Mouse (Mus musculus) induced T-regulatory cell, adult 2 months (primary cell): ENCODE measurements around the gene Arhgef3.

Experiments
- DNase-seq: peaks from one replicate; pipeline ENCODE4 v3.0.0-alpha.2; 2012; ENCODE audit warnings: low read depth

Gene Arhgef3

DNA sequence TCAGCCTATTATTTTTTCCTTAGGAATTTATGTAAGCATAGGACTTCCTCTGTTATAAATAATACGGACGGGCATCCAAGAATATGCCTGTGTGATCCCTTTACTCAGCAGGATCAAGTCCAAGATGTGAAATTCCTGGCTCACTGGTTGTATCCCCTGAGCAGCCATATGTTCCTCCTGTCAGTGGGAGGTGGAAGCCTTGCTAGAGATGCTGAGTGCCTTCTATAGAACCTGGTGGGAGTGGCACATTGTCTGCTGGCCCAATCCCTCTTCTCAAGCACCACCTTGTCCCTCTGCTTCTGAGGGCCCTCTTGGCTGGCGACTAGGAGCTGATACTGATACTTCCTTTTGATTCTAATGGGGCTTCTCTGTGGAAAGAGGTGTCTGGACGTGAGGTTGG is 155.1 kb downstream of the Arhgef3 start:
- DNase-seq: no peak

- DNase-seq: no peak
These were observed 155.8 kb downstream of the Arhgef3 start for GRCm38 (mm10) chr14:27270466-27270865.

- no peak for DNase-seq
These were observed 156.8 kb downstream of the Arhgef3 start for GRCm38 (mm10) chr14:27271371-27272071.

- DNase-seq: no peak
These were observed 157.6 kb downstream of the Arhgef3 start for GRCm38 (mm10) chr14:27272072-27272834.

- DNase-seq: no peak
These were observed 158.1 kb downstream of the Arhgef3 start for GRCm38 (mm10) chr14:27272835-27273138.

- DNase-seq: no peak
These were observed 158.5 kb downstream of the Arhgef3 start for GRCm38 (mm10) chr14:27273169-27273568.

- DNase-seq: no peak
These were observed 162.6 kb downstream of the Arhgef3 start for GRCm38 (mm10) chr14:27277259-27277658.

DNA sequence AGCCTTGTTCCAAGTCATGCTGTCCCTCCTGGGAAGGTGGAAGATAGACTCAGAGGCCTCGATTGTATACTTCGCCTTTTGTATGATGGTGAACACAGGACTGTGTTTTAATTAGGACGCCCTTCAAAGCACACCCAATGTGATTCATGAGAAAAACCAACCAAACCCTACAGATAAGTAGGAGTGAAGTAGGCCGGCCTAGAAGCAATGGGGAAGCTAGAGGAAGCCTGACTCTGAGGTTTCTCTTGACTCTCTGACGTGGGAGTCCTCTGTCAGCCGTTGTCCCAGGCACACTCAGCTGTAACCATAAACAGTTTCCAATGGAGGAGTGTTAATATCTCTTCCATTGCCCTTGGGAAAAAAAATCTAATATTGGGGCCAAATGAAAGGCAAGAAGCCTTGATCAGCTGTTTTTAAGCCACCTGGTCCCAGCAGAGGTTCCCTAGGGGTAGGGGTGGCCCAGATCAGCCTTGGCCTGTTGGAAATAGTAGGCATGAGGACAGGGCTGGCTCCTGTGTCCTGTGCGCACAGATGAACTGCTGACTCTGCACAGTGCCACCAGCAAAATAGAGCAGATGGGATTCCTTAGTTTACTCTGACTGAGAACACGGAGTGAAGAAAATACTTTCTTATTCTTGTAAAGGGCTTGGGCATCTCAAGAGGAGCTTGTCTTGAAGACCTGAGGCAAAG is 165.6 kb downstream of the Arhgef3 start:
- no peak for DNase-seq

DNA sequence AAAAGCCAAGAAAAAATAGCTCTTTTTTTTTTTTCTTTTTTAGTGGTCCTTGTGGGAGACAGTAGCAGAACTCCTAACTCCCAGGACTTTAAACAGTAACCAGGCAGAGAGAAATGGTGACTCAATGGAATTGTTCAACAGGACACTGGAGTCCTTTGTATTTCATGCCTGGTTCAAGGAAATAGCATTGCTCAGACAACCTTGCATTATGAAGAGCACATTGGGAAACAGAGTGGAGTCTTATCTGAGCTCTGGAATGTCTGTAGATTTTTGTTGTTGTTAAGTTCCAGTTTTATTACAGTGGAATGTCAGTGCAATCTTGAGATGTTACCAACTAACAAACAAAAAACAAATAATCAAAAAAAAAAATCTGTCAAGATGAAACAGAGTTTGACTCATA is 169.3 kb downstream of the Arhgef3 start:
- DNase-seq: no peak

DNA sequence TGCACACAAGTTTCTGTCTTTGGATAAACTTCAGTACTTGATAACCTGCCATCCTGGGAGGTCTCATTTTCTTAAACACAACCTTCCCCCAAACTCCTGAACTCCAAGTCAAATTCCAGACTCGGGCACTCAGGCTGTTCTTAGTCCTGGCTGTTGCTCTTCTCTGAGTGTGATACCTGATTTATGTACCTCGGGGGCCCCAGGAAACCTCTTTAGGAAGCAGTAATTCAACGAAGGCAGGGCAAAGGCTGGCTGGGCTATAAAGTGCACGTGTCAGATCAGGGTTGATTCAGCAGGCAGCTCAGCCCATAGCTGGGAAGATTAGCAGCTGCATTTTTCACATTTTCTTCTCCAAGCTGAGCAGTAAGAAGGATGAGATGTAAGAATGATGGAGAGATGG is 171.5 kb downstream of the Arhgef3 start:
- no peak for DNase-seq

DNA sequence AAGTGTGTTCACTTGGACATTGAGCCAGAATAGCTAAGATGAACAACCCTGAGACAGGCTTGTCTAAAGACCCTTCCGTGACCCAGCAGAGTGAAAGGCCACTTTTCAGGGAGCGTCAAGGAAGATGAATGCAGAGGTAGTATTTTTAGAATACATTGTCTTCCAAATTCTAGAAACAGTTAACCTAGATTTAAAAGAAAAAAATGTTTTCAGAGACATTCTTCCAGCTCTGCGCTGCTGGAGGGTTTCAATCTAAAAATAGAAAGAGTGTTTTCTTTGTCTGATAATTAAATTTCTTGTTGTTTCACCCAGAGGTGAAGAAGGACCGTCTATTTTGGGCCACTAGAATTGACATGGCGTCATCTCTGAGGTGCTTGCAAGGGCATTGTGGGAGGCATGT is 174.4 kb downstream of the Arhgef3 start:
- DNase-seq: no peak

DNA sequence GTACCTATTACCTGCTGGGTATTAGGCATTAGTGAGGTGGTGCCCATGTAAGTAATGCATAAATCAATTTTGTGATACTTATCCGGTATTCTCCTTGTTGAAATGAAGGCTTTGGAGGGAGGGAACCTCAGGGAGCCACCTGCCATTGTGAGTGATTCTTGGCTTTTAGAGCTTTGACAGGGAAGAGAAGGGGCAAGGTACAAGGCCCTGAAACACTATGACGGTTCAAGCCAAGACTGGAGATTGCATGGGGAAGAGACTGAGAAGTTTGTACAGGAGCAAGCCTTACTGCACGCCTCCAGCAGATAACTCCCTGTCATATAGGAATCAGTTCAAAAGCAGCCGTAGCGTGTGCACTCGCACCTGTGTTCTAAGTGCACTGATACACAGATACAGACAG is 177.4 kb downstream of the Arhgef3 start:
- no peak for DNase-seq

GRCm38 (mm10) chr14:27295821-27296220 is 181.1 kb downstream of the Arhgef3 start:
- DNase-seq: no peak

DNA sequence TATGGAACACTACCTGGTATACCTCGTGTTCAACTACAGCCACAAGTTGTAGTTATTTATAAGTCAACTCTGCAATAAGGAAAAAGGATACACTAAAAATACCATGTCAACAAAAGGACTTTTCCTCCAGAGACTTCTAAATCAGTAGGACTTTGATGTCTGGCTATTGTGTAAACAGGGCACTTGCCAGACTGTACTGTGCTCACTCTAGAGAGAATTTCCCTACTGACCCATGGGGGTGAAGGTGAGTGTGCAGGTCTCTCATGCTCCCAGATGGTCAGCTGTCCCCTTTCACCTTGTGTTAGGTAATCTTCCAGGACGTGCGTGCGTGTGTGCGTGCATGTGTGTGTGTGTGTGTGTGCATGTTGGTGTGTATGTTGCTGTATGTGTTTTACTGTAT is 182.3 kb downstream of the Arhgef3 start:
- no peak for DNase-seq

DNA sequence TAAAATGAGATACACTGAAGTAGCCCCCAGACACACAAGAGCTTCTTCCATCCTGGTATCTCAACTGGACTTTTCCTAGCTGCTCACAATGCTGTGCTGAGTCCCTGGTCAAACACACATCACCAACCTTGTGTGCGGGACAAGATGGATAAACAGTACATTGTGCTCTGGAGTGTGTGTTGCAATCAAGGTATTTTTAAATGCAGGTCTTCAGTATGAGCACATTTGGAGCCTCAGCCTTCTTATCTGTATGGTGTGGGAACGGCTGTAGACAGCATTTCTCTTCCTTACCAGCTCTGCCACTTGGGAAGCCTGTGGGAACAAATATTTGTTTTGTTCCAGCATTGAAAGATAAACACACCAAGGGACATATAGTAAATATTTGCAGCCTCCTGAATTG is 184.2 kb downstream of the Arhgef3 start:
- no peak for DNase-seq

DNA sequence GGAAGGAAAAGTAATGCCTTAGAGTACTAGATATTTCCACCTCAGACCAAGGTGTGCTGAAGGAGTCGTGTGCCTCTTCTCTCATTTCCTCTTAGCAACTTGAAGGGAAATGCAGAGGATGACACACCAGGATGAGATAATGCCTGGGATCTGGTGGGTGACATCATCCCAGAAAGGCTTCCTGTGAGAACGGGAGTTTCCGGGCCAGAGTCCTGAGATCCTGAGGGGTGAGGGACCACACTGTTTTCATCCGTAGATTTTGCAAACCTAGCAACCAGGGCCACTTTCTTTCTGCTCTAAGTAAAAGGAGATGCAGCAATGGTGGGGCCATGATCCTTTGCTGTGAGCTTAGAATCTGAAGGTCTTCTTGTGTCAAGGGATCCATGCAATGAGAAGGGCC is 185.0 kb downstream of the Arhgef3 start:
- no peak for DNase-seq

GRCm38 (mm10) chr14:27301768-27302499 is 187.2 kb downstream of the Arhgef3 start:
- DNase-seq: no peak

GRCm38 (mm10) chr14:27303294-27303693 is 188.6 kb downstream of the Arhgef3 start:
- no peak for DNase-seq

DNA sequence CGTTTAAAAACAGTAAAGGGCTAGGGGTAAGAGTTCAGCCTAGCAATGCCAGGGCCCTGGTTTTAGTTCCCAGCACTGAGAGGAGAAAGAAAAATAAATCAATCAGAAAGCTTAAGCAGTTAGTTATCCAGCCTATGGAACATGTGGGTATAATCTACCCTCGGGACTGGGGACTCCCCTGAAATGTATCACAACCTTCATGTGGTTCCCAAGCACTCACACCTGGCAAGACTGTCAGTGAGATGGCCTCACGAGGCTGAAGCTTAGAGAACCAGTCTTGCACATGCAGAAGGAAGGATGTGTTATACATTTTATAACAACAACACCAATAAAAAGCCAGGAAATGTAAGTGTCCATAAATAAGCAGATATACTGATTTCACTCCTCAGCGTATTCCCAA is 189.7 kb downstream of the Arhgef3 start:
- peak; percentile 56 for DNase-seq

DNA sequence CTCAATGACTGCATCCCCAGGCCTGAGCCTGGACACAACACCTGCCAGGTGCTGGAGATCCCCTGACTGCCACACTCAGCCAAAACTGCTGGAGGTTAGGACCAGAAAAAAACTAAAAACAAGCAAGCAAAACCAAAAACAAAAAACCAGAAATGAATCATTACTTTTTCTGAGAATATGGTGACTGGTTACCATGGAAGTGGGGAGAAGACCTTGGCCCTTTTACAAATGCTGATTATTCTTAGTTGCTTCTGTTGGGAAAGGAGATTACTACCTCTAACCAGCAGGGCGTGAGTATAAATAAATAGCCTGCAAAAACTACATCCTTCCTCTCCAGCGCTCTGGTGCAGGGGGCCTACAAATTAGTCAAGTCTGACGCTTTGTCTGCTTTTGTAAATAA is 194.1 kb downstream of the Arhgef3 start:
- no peak for DNase-seq

DNA sequence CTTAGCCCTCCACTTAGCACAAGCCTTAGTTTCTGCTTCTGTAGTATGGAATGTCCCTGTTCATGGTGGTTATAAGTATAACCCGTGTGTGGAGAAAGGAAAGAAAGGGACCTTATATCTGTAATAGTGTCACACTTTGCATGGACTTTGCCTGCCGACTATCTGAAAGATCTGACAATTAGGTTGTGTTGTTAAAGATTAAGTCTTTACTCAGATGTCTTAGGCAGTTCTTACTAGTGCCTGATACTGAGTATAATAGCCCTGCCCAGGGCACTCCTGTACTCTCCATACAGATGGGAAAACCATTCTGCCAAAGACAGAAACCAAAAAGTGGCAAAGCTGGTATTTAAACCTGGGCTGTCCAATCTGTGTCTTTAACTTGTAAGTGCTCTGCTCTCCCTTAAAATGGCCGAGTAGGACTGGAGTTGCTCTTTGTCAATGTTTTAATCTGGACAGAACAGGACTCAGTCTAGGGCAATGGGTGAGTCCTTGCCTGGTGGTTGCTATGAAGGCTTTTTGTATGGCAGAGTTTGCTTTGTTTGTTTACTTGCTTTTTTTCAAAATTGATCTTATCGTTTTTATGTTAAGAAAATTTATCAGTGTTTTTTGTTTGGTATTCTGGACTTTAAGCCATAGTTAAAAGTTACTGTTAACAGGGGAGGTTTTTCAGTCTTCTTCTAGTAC is 196.0 kb downstream of the Arhgef3 start:
- no peak for DNase-seq

GRCm38 (mm10) chr14:27312380-27312779 is 197.7 kb downstream of the Arhgef3 start:
- no peak for DNase-seq
